Mouse (Mus musculus) kidney, adult 9 months (tissue): ENCODE results near the gene Dyrk1a.

ENCODE experiments used
- DNase-seq: peaks from one replicate; pipeline ENCODE4 v3.0.0; 2022

The Dyrk1a gene

GRCm38 (mm10) chr16:94559782-94560181, 10.0 kb upstream of the Dyrk1a start:
- DNase-seq, result no peak

GRCm38 (mm10) chr16:94560618-94561017, 9.2 kb upstream of the Dyrk1a start:
- DNase-seq, result no peak

DNA sequence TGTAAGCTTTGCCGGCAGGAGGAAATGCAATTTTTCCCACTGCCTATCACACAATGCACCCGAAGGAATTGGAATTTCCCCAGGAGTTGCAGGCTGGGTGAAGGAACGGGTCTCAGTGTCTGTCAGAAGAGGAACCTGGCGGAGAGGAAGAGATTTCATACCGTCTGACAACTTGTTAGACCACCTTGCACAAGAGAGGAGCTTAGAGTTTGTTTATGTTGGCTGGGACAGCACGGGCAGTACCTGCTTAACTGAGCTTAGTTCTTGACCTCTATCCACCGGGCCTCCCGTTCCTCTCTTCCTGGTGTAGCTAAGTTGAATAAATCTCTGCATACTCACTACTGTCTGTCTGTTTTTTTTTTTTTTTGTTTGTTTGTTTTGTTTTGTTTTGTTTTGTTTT, 3.7 kb upstream of the Dyrk1a start:
- DNase-seq, result no peak

GRCm38 (mm10) chr16:94566834-94567585, 2.8 kb upstream of the Dyrk1a start:
- DNase-seq, result no peak

GRCm38 (mm10) chr16:94567751-94568150, 2.1 kb upstream of the Dyrk1a start:
- no peak for DNase-seq

- peak; percentile 83 for DNase-seq
These were observed 1.2 kb upstream of the Dyrk1a start for GRCm38 (mm10) chr16:94568335-94569228.

DNA sequence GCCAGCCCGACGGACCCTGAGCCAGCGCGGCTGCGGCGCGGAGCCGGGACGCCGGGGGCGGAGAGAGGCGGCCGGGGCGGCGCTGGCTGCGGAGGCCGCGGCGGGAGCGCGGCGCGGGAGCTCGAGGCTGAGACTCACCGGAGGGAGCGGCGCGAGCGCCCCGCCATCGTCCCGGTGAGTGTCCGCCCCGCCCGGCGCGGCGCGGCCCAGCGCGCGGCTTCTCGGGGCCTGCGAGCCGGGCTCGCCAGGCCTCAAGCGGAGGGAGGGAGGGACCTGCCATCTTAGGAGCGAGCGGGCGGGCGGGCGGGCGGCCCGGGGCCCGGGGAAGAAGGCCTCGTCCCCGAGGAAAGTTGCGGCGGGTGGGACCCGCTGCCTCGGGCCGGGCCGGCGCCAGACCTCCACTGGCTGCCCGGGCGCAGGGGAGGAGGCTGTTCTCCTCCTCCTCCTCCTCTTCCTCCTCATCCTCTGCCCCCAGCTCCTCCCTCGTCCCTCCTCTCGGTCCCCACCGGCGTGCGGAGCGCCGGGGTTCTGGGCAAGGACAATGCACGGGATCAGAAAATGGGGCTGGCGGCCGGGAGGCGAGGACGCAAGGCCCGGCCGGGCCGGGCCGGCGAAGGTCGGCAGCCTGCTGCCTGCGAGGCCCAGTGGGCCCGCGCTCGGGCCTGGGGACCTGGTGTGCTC, 691 bp downstream of the Dyrk1a start:
- peak; percentile 69 for DNase-seq

- DNase-seq, result peak; percentile 38
These were observed 1.5 kb downstream of the Dyrk1a start for GRCm38 (mm10) chr16:94571111-94571993.

GRCm38 (mm10) chr16:94572422-94572821, 2.6 kb downstream of the Dyrk1a start:
- DNase-seq, result no peak

GRCm38 (mm10) chr16:94574025-94574717, 4.4 kb downstream of the Dyrk1a start:
- DNase-seq, result no peak

DNA sequence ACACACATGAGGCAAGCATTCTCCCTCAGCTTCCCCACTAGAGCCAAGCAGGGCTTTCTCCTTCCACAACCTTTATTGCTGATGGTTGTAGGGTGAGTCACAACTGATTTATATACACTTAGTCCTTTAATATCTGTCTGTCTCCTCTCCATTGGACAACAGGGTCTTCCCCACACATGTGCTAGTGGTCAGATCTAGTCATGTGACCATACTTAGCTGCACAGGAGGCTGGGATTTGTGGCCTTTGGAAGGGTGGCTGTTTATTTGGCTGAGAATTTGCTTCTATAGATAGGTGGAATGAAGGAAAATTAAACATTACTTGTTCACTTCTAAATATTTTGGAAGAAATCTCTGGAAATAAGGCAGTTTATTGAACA, 4.9 kb downstream of the Dyrk1a start:
- no peak for DNase-seq

DNA sequence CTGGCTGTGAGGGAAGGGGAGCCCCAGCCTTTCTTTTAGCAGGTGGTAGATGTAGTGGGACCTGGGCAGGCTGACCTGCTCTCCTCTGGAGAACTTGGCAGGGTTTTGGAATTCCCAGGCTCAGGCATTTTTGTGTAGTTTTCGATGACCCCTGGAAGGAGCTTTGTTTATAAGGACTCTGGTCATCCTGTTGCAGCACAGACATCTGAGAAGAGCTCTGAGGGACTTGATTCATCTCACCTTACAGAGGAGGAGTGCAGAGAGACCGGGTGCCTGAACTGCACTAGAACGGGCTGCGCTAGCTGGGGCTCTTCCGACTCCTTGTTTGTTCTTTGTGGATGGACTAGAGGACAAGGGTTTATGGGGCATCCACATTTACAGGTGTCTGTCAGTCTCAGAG, 5.9 kb downstream of the Dyrk1a start:
- no peak for DNase-seq

DNA sequence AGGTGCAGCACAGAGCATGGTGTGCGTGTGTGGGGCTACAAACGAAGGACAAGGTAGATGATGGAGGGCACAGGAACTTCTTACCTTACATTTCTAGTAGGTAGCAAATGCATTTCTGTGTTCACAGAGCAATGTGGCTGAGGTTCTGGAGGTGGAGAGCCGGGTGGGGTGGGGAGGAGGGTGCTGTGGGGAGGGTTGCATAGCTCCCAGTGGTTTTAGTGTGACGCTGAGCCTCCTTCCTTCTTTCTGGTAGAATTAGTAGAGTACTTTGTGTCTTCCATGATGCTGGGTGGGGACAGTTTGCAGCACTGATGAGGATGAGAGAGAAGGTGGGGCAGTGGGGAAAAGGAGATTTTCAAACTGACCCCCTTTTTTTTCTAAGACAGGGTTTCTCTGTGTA, 9.5 kb downstream of the Dyrk1a start:
- no peak for DNase-seq

GRCm38 (mm10) chr16:94580844-94581405, 11.1 kb downstream of the Dyrk1a start:
- DNase-seq, result no peak

GRCm38 (mm10) chr16:94586349-94586990, 16.7 kb downstream of the Dyrk1a start:
- DNase-seq, result no peak

DNA sequence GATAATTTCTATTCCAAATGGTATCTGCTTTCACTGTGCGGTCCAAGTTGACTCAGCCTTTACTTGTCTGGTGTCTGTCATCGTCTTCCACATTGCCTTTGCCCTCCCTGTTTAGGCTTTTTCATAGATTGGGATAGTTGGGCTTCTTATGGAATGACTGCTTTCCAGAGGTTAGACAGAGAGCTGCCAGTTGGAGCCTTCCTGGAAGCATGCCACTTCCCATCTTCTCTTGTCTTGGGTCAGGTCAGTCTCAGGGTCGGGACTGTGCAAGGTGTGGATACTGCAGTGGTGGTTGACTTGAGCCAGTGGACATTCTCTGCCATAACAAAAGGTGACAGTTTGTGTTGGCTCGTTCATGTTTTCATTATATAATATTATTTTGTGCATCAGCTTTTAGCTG, 17.7 kb downstream of the Dyrk1a start:
- no peak for DNase-seq

- DNase-seq, result no peak
These were observed 18.4 kb downstream of the Dyrk1a start for GRCm38 (mm10) chr16:94588171-94588570.

DNA sequence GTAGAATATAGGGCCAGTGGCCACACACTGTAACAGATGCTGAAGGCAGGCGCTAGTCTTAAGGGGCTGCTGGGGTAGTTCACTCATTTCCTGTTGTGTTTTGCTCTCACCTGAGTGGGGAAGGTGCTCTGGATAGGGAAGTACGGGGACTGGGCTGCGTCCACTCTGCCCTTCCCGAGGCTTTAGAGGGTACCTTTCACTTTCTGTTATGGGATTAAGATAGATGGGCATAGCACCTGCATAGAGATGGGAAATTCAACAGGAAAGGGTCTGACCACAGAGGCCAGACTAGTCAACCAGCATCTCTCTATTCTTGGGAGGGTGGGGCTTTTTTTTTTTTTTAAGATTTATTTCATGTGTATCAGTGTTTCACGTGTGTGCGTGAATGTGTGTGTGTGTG, 19.2 kb downstream of the Dyrk1a start:
- no peak for DNase-seq

DNA sequence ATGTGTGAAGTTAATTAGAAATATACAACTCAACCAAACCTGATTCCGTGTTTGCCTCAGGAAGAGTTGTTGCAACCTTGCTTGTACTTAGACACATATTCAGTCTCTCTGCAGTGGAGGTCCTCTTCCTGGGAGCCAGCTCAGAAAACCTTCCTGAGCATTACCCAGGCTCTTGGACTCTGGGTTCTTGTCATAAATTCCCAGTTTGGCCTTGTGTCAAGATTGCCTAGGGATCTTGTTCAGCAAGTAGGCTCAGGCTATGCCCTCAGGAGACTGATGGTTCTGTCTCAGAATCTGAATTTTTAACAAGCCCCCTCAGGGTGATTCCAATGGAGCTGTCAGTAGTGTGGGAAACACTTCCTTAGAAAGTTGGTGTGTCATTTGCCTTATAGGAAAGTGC, 19.8 kb downstream of the Dyrk1a start:
- DNase-seq, result peak; percentile 43

DNA sequence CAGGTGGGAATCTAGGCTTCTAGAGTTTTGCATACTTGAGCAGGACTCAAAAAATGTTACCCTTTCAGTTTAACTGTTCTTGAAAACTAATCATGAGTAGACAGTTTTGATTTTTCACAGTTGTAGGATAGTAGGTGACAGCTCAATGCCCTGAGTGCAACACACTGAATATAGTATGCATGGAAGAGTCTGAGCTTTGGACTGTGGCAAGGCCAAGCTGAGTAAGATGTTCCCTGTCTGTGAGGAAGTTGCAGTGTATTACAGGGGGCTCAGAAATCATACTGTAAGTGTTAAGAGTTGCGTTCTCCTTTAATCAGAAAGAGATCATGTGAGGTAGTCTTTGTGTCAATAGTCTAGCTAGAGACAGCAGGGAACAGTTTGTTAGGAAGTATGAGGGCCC, 20.4 kb downstream of the Dyrk1a start:
- no peak for DNase-seq

- DNase-seq, result no peak
These were observed 21.2 kb downstream of the Dyrk1a start for GRCm38 (mm10) chr16:94590977-94591376.
